Mouse (Mus musculus): ENCODE results near the gene Kif23. TPM values are rescaled to one million over a fixed set of nuclear protein-coding genes. Genes with fewer than 3 reads are reported as not detected.

Gene Kif23
- total and polyA plus RNA-seq, 3 experiments: 0.45 to 0.68 (median 0.52) TPM

GRCm38 (mm10) chr9:61899804-61900203 is 46.8 kb downstream of the Kif23 start:
- H3K36me3 ChIP-seq (ENCODE audit: control insufficient read depth, insufficient read depth, low read length): no peaks in the 10 kb centered on the region
- H3K4me1 ChIP-seq (ENCODE audit: control insufficient read depth, insufficient read depth, low read length): peaks cover 1% of the 10 kb centered on the region
- intact Hi-C loops (cut with DNase I): loop anchor here (2.0 to 10.0 kb wide), 6 partner anchors 85 to 1005 kb away; no protein-coding TSS in a partner anchor
- no peaks in the 10 kb centered on the region for H3K79me2 ChIP-seq (replicated peaks; ENCODE audit: control insufficient read depth, insufficient read depth, low read length)
- H3K9ac ChIP-seq (ENCODE audit: low read depth, low read length): no peak overlapping the region
- H3K27ac ChIP-seq: no peak overlapping the region
- 7% methylated on average over 16 of the region's 16 CpGs for WGBS
- peak; percentile 94 for TF ChIP-seq CTCF (IDR thresholded peaks at IDR 0.05)
- TF ChIP-seq POLR2A (IDR thresholded peaks at IDR 0.05; ENCODE audit: insufficient read depth, low read depth, low read length): no peak
- no peak for TF ChIP-seq EP300 (IDR thresholded peaks at IDR 0.05; ENCODE audit: insufficient read depth, low read depth, low read length)
- no peaks in the 10 kb centered on the region for H3K27me3 ChIP-seq (ENCODE audit: control insufficient read depth, insufficient read depth, low read length)
- peak; percentile 68 to 86 for DNase-seq
- peak overlapping the region; percentile 19; the same call in 1 of the 2 replicates for H3K4me3 ChIP-seq

GRCm38 (mm10) chr9:61898401-61898800 is 48.2 kb downstream of the Kif23 start:
- WGBS: 3% methylated on average over 7 of the region's 8 CpGs
- H3K36me3 ChIP-seq (ENCODE audit: control insufficient read depth, insufficient read depth, low read length): no peaks in the 10 kb centered on the region
- intact Hi-C loops (cut with DNase I): loop anchor here (2.0 to 10.0 kb wide), 5 partner anchors 514 to 1004 kb away; no protein-coding TSS in a partner anchor
- peaks cover 1% of the 10 kb centered on the region for H3K4me1 ChIP-seq (ENCODE audit: control insufficient read depth, insufficient read depth, low read length)
- no peaks in the 10 kb centered on the region for H3K79me2 ChIP-seq (replicated peaks; ENCODE audit: control insufficient read depth, insufficient read depth, low read length)
- no peak overlapping the region for H3K4me3 ChIP-seq
- no peak overlapping the region for H3K9ac ChIP-seq (ENCODE audit: low read depth, low read length)
- DNase-seq: peak; percentile 73 to 85
- no peaks in the 10 kb centered on the region for H3K27me3 ChIP-seq (ENCODE audit: control insufficient read depth, insufficient read depth, low read length)
- TF ChIP-seq EP300 (IDR thresholded peaks at IDR 0.05; ENCODE audit: insufficient read depth, low read depth, low read length) (0 out of 2 replicates have a peak, but pooled peaks have one; percentile 62), CTCF (IDR thresholded peaks at IDR 0.05) (peak; percentile 97), POLR2A (IDR thresholded peaks at IDR 0.05; ENCODE audit: insufficient read depth, low read depth, low read length) (no peak)
- no peak overlapping the region for H3K27ac ChIP-seq

GRCm38 (mm10) chr9:61895014-61895413 is 51.6 kb downstream of the Kif23 start:
- no peak overlapping the region for H3K27ac ChIP-seq
- no peaks in the 10 kb centered on the region for H3K36me3 ChIP-seq (ENCODE audit: control insufficient read depth, insufficient read depth, low read length)
- intact Hi-C loops (cut with DNase I): loop anchor here (5.0 to 10.0 kb wide), 2 partner anchors 510 to 848 kb away; no protein-coding TSS in a partner anchor
- TF ChIP-seq POLR2A (IDR thresholded peaks at IDR 0.05; ENCODE audit: insufficient read depth, low read depth, low read length) (no peak), CTCF (IDR thresholded peaks at IDR 0.05) (no peak), EP300 (IDR thresholded peaks at IDR 0.05; ENCODE audit: insufficient read depth, low read depth, low read length) (no peak)
- no peak overlapping the region for H3K4me3 ChIP-seq
- no peaks in the 10 kb centered on the region for H3K27me3 ChIP-seq (ENCODE audit: control insufficient read depth, insufficient read depth, low read length)
- WGBS: 82% methylated on average over 8 of the region's 8 CpGs
- no peak for DNase-seq
- no peaks in the 10 kb centered on the region for H3K79me2 ChIP-seq (replicated peaks; ENCODE audit: control insufficient read depth, insufficient read depth, low read length)
- H3K9ac ChIP-seq (ENCODE audit: low read depth, low read length): no peak overlapping the region
- peaks cover 1% of the 10 kb centered on the region for H3K4me1 ChIP-seq (ENCODE audit: control insufficient read depth, insufficient read depth, low read length)

GRCm38 (mm10) chr9:61889855-61890254 is 56.7 kb downstream of the Kif23 start:
- WGBS: 33% methylated on average over 8 of the region's 8 CpGs
- H3K27ac ChIP-seq: peak overlapping the region; percentile 48
- DNase-seq: peak; percentile 49 to 72
- no peak overlapping the region for H3K9ac ChIP-seq (ENCODE audit: low read depth, low read length)
- H3K4me3 ChIP-seq: no peak overlapping the region
- H3K36me3 ChIP-seq (ENCODE audit: control insufficient read depth, insufficient read depth, low read length): no peaks in the 10 kb centered on the region
- intact Hi-C loops (cut with DNase I): loop anchor here (5.0 to 10.0 kb wide), 3 partner anchors 43 to 505 kb away; no protein-coding TSS in a partner anchor
- H3K4me1 ChIP-seq (ENCODE audit: control insufficient read depth, insufficient read depth, low read length): peaks cover 3% of the 10 kb centered on the region
- peak; percentile 76 for TF ChIP-seq EP300 (IDR thresholded peaks at IDR 0.05; ENCODE audit: insufficient read depth, low read depth, low read length)
- TF ChIP-seq POLR2A (IDR thresholded peaks at IDR 0.05; ENCODE audit: insufficient read depth, low read depth, low read length): no peak
- H3K27me3 ChIP-seq (ENCODE audit: control insufficient read depth, insufficient read depth, low read length): no peaks in the 10 kb centered on the region
- no peaks in the 10 kb centered on the region for H3K79me2 ChIP-seq (replicated peaks; ENCODE audit: control insufficient read depth, insufficient read depth, low read length)

- H3K9ac ChIP-seq (ENCODE audit: low read depth, low read length): no peak overlapping the region
These were observed 58.8 kb downstream of the Kif23 start for GRCm38 (mm10) chr9:61887661-61888379.

GRCm38 (mm10) chr9:61885964-61886363 is 60.6 kb downstream of the Kif23 start:
- DNase-seq: peak in 1 of 2 experiments; percentile 9
- H3K9ac ChIP-seq (ENCODE audit: low read depth, low read length): no peak overlapping the region
- H3K4me1 ChIP-seq (ENCODE audit: control insufficient read depth, insufficient read depth, low read length): peaks cover 3% of the 10 kb centered on the region
- H3K4me3 ChIP-seq: no peak overlapping the region
- no peaks in the 10 kb centered on the region for H3K27me3 ChIP-seq (ENCODE audit: control insufficient read depth, insufficient read depth, low read length)
- intact Hi-C loops (cut with DNase I): no loop called here
- WGBS: 49% methylated on average over 7 of the region's 7 CpGs
- no peak overlapping the region for H3K27ac ChIP-seq
- H3K36me3 ChIP-seq (ENCODE audit: control insufficient read depth, insufficient read depth, low read length): no peaks in the 10 kb centered on the region
- no peaks in the 10 kb centered on the region for H3K79me2 ChIP-seq (replicated peaks; ENCODE audit: control insufficient read depth, insufficient read depth, low read length)
- TF ChIP-seq EP300 (IDR thresholded peaks at IDR 0.05; ENCODE audit: insufficient read depth, low read depth, low read length) (no peak), CTCF (IDR thresholded peaks at IDR 0.05) (no peak), POLR2A (IDR thresholded peaks at IDR 0.05; ENCODE audit: insufficient read depth, low read depth, low read length) (no peak)

More at GRCm38 (mm10) chr9:61887661-61888379, 58.8 kb downstream of the Kif23 start:
- no peak for TF ChIP-seq EP300 (IDR thresholded peaks at IDR 0.05; ENCODE audit: insufficient read depth, low read depth, low read length)
- no peak for TF ChIP-seq POLR2A (IDR thresholded peaks at IDR 0.05; ENCODE audit: insufficient read depth, low read depth, low read length)
- TF ChIP-seq CTCF (IDR thresholded peaks at IDR 0.05): no peak
- intact Hi-C loops (cut with DNase I): no loop called here
- H3K27me3 ChIP-seq (ENCODE audit: control insufficient read depth, insufficient read depth, low read length): no peaks in the 10 kb centered on the region
- H3K27ac ChIP-seq: no peak overlapping the region
- no peak overlapping the region for H3K4me3 ChIP-seq
- H3K36me3 ChIP-seq (ENCODE audit: control insufficient read depth, insufficient read depth, low read length): no peaks in the 10 kb centered on the region
- DNase-seq: no peak
- H3K79me2 ChIP-seq (replicated peaks; ENCODE audit: control insufficient read depth, insufficient read depth, low read length): no peaks in the 10 kb centered on the region
- 49% methylated on average over 11 of the region's 11 CpGs for WGBS
- peaks cover 3% of the 10 kb centered on the region for H3K4me1 ChIP-seq (ENCODE audit: control insufficient read depth, insufficient read depth, low read length)
